Mouse (Mus musculus) cerebellum, adult 8-10 months (tissue): ENCODE measurements around the gene Fzd5.

Experiments used
- DNase-seq: peaks from one replicate; pipeline ENCODE4 v3.0.0; 2022

The Fzd5 gene

GRCm38 (mm10) chr1:64683039-64683438 lies 54.5 kb downstream of the Fzd5 start:
- DNase-seq: no peak

GRCm38 (mm10) chr1:64681499-64681898 lies 56.1 kb downstream of the Fzd5 start:
- DNase-seq: no peak
